Mouse (Mus musculus) embryonic facial prominence, embryonic 10.5 days (tissue): ENCODE data around the gene Pcbd2. TPM values are rescaled to one million over a fixed set of nuclear protein-coding genes. Genes with fewer than 3 reads are reported as not detected.
A peak's percentile ranks its signal among the peaks of the same experiment; 100 is the strongest.

Experiments used
- DNase-seq: peaks from one replicate; pipeline ENCODE4 v3.0.0-alpha.2; 2017; ENCODE audit warnings: low spot score
- H3K27ac ChIP-seq: fragments of 300-500 bp; sonication (generic); replicated peaks from 2 replicates; pipeline ENCODE4 v1.5.1; 2016; ENCODE audit warnings: mild to moderate bottlenecking
- H3K27me3 ChIP-seq: fragments of 300-500 bp; sonication (generic); replicated peaks from 2 replicates; pipeline ENCODE4 v1.6.1; 2016; ENCODE audit warnings: low read depth, mild to moderate bottlenecking; ENCODE audit not compliant: poor library complexity, severe bottlenecking
- H3K36me3 ChIP-seq: fragments of 300-500 bp; sonication (generic); replicated peaks from 2 replicates; pipeline ENCODE4 v1.6.1; 2016; ENCODE audit warnings: mild to moderate bottlenecking, moderate library complexity
- H3K4me1 ChIP-seq: fragments of 300-500 bp; sonication (generic); 2 replicates; pipeline ENCODE4 v1.6.1; 2016
- H3K4me3 ChIP-seq: fragments of 300-500 bp; sonication (generic); 2 replicates; pipeline ENCODE4 v1.5.1; 2016; ENCODE audit warnings: mild to moderate bottlenecking, moderate library complexity
- H3K9me3 ChIP-seq: fragments of 300-500 bp; sonication (generic); 2 replicates; pipeline ENCODE4 v1.6.1; 2016; ENCODE audit warnings: mild to moderate bottlenecking
- whole genome bisulfite sequencing: fragments of 180-500 bp; shearing (Covaris S2); methylation state at CpG from one replicate; pipeline ENCODE4 v1.1.7; 2016; 5-methylcytosine and 5-hydroxymethylcytosine counted together
- polyA plus RNA-seq: library from polyadenylated mRNA; unstranded; fragments of >200 nt; fragmentation: Nextera tagmentation; extraction: Ambion mirVana; gene quantifications from 2 replicates; pipeline ENCODE4 v1.2.1, GENCODE M21; 2016

Gene Pcbd2
- polyA plus RNA-seq, 1 experiment from 2014 or later: 43.7 TPM

GRCm38 (mm10) chr13:55714501-55715166, 12.5 kb upstream of the Pcbd2 start, which contains the start of gene Txndc15:
Gene Txndc15, plus strand, starts transcription at chr13:55714650.
- peaks cover 10% of the 10 kb centered on the region for H3K4me1 ChIP-seq
- no peaks in the 10 kb centered on the region for H3K27me3 ChIP-seq
- H3K4me3 ChIP-seq: peak within 1 kb of the TSS; percentile 93
- H3K36me3 ChIP-seq: peaks cover 26% of the 10 kb centered on the region
- WGBS: under 1% methylated on average over 63 of the region's 63 CpGs
- no peaks in the 10 kb centered on the region for H3K9me3 ChIP-seq
- peak within 1 kb of the TSS; percentile 96 for H3K27ac ChIP-seq
- DNase-seq: peak; percentile 91

- no peak for DNase-seq
- Histone ChIP-seq H3K4me3 (peak overlapping the region; percentile 93), H3K4me1 (peaks cover 10% of the 10 kb centered on the region), H3K27me3 (no peaks in the 10 kb centered on the region), H3K27ac (peak overlapping the region; percentile 96), H3K9me3 (no peaks in the 10 kb centered on the region), H3K36me3 (peaks cover 31% of the 10 kb centered on the region)
- 16% methylated on average over 5 of the region's 5 CpGs for WGBS
Observed at GRCm38 (mm10) chr13:55715167-55715512, 12.0 kb upstream of the Pcbd2 start.

GRCm38 (mm10) chr13:55715908-55716510, 11.2 kb upstream of the Pcbd2 start:
- WGBS: 87% methylated on average over 7 of the region's 7 CpGs
- no peak for DNase-seq
- Histone ChIP-seq H3K36me3 (peaks cover 40% of the 10 kb centered on the region), H3K27ac (no peak overlapping the region), H3K4me1 (peaks cover 10% of the 10 kb centered on the region), H3K4me3 (0 out of 2 replicates have a peak overlapping the region, but pooled peaks have one; percentile 93), H3K9me3 (no peaks in the 10 kb centered on the region), H3K27me3 (no peaks in the 10 kb centered on the region)

GRCm38 (mm10) chr13:55721516-55721915, 5.7 kb upstream of the Pcbd2 start:
- no peak overlapping the region for H3K4me3 ChIP-seq
- no peaks in the 10 kb centered on the region for H3K27me3 ChIP-seq
- H3K9me3 ChIP-seq: no peaks in the 10 kb centered on the region
- no peak for DNase-seq
- WGBS: 76% methylated on average over 8 of the region's 8 CpGs
- H3K27ac ChIP-seq: no peak overlapping the region
- peaks cover 91% of the 10 kb centered on the region for H3K36me3 ChIP-seq
- H3K4me1 ChIP-seq: no peaks in the 10 kb centered on the region

- H3K4me1 ChIP-seq: no peaks in the 10 kb centered on the region
- DNase-seq: no peak
- peaks cover 88% of the 10 kb centered on the region for H3K36me3 ChIP-seq
- 92% methylated on average over 2 of the region's 2 CpGs for WGBS
- H3K4me3 ChIP-seq: no peak overlapping the region
- no peak overlapping the region for H3K27ac ChIP-seq
- H3K27me3 ChIP-seq: no peaks in the 10 kb centered on the region
- H3K9me3 ChIP-seq: no peaks in the 10 kb centered on the region
Observed at GRCm38 (mm10) chr13:55721995-55722394, 5.2 kb upstream of the Pcbd2 start.

- H3K27me3 ChIP-seq: no peaks in the 10 kb centered on the region
- DNase-seq: no peak
- WGBS: 7% methylated on average over 4 of the region's 4 CpGs
- peak overlapping the region; percentile 94 for H3K27ac ChIP-seq
- peak overlapping the region; percentile 73 for H3K4me3 ChIP-seq
- H3K4me1 ChIP-seq: 0 out of 2 replicates have a peak, but pooled peaks cover 6% of the 10 kb centered on the region
- peaks cover 46% of the 10 kb centered on the region for H3K36me3 ChIP-seq
- no peaks in the 10 kb centered on the region for H3K9me3 ChIP-seq
Observed at GRCm38 (mm10) chr13:55726598-55727119, 509 bp upstream of the Pcbd2 start.

- H3K4me3 ChIP-seq: peak overlapping the region; percentile 73
- WGBS: 5% methylated on average over 19 of the region's 19 CpGs
- peak; percentile 81 for DNase-seq
- H3K27ac ChIP-seq: peak overlapping the region; percentile 94
- H3K36me3 ChIP-seq: peaks cover 35% of the 10 kb centered on the region
- no peaks in the 10 kb centered on the region for H3K9me3 ChIP-seq
- H3K27me3 ChIP-seq: no peaks in the 10 kb centered on the region
- H3K4me1 ChIP-seq: 0 out of 2 replicates have a peak, but pooled peaks cover 6% of the 10 kb centered on the region
Observed at GRCm38 (mm10) chr13:55727839-55728238, 671 bp downstream of the Pcbd2 start.

GRCm38 (mm10) chr13:55730716-55731115, 3.5 kb downstream of the Pcbd2 start:
- Histone ChIP-seq H3K27me3 (no peaks in the 10 kb centered on the region), H3K4me1 (0 out of 2 replicates have a peak, but pooled peaks cover 6% of the 10 kb centered on the region), H3K9me3 (no peaks in the 10 kb centered on the region), H3K36me3 (peaks cover 7% of the 10 kb centered on the region), H3K4me3 (no peak overlapping the region), H3K27ac (no peak overlapping the region)
- WGBS: 92% methylated on average over 7 of the region's 7 CpGs
- no peak for DNase-seq

GRCm38 (mm10) chr13:55732121-55732520, 5.0 kb downstream of the Pcbd2 start:
- Histone ChIP-seq H3K36me3 (no peaks in the 10 kb centered on the region), H3K4me3 (no peak overlapping the region), H3K9me3 (no peaks in the 10 kb centered on the region), H3K4me1 (0 out of 2 replicates have a peak, but pooled peaks cover 5% of the 10 kb centered on the region), H3K27ac (no peak overlapping the region), H3K27me3 (no peaks in the 10 kb centered on the region)
- WGBS: 84% methylated on average over 2 of the region's 2 CpGs
- DNase-seq: no peak

- Histone ChIP-seq H3K4me1 (0 out of 2 replicates have a peak, but pooled peaks cover 5% of the 10 kb centered on the region), H3K27ac (no peak overlapping the region), H3K36me3 (peaks cover 3% of the 10 kb centered on the region; the same call in 1 of the 2 replicates), H3K4me3 (no peak overlapping the region), H3K9me3 (no peaks in the 10 kb centered on the region), H3K27me3 (no peaks in the 10 kb centered on the region)
- DNase-seq: no peak
- 89% methylated on average over 22 of the region's 22 CpGs for WGBS
Observed at GRCm38 (mm10) chr13:55733628-55734502, 6.7 kb downstream of the Pcbd2 start.

GRCm38 (mm10) chr13:55737885-55738284, 10.7 kb downstream of the Pcbd2 start:
- H3K27ac ChIP-seq: no peak overlapping the region
- peaks cover 23% of the 10 kb centered on the region for H3K4me1 ChIP-seq
- no peaks in the 10 kb centered on the region for H3K9me3 ChIP-seq
- no peak overlapping the region for H3K4me3 ChIP-seq
- no peak for DNase-seq
- WGBS: 88% methylated on average over 8 of the region's 8 CpGs
- H3K36me3 ChIP-seq: peaks cover 3% of the 10 kb centered on the region; the same call in 1 of the 2 replicates
- no peaks in the 10 kb centered on the region for H3K27me3 ChIP-seq

- H3K27me3 ChIP-seq: no peaks in the 10 kb centered on the region
- no peak for DNase-seq
Observed at GRCm38 (mm10) chr13:55742306-55742705, 15.1 kb downstream of the Pcbd2 start.

More at GRCm38 (mm10) chr13:55742306-55742705, 15.1 kb downstream of the Pcbd2 start:
- 0 out of 2 replicates have a peak overlapping the region, but pooled peaks have one; percentile 22 for H3K27ac ChIP-seq
- 0 out of 2 replicates have a peak, but pooled peaks cover 5% of the 10 kb centered on the region for H3K9me3 ChIP-seq
- peaks cover 9% of the 10 kb centered on the region for H3K36me3 ChIP-seq
- WGBS: 73% methylated on average over 8 of the region's 8 CpGs
- H3K4me3 ChIP-seq: no peak overlapping the region
- peaks cover 40% of the 10 kb centered on the region for H3K4me1 ChIP-seq
